Mouse (Mus musculus): ENCODE measurements around the gene Upk3bl. TPM values are rescaled to one million over a fixed set of nuclear protein-coding genes. Genes with fewer than 3 reads are reported as not detected.
"Not testable (repeated sequence)": the region's sequence is repeated elsewhere in the genome, so short reads cannot be mapped to it uniquely, and the experiment has no call there.

Upk3bl gene
- polyA plus RNA-seq, 1 experiment from 2014 or later, result 1.8 TPM

GRCm38 (mm10) chr5:136034868-136035267 lies 19.4 kb upstream of the Upk3bl start:
- H3K4me3 ChIP-seq, result no peak overlapping the region
- DNase-seq (ENCODE audit: low spot score), result no peak
- H3K4me1 ChIP-seq (replicated peaks), result peaks cover 3% of the 10 kb centered on the region
- no peaks in the 10 kb centered on the region for H3K27me3 ChIP-seq (ENCODE audit: insufficient read depth, poor library complexity, severe bottlenecking)
- no peaks in the 10 kb centered on the region for H3K9me3 ChIP-seq
- WGBS, result 87% methylated on average over 4 of the region's 4 CpGs
- no peak overlapping the region for H3K27ac ChIP-seq
- peaks cover 32% of the 10 kb centered on the region for H3K36me3 ChIP-seq

GRCm38 (mm10) chr5:136035285-136035684 lies 19.0 kb upstream of the Upk3bl start:
- WGBS, result 89% methylated on average over 1 of the region's 1 CpGs
- no peaks in the 10 kb centered on the region for H3K9me3 ChIP-seq
- H3K27ac ChIP-seq, result no peak overlapping the region
- no peak for DNase-seq (ENCODE audit: low spot score)
- H3K27me3 ChIP-seq (ENCODE audit: insufficient read depth, poor library complexity, severe bottlenecking), result no peaks in the 10 kb centered on the region
- H3K4me3 ChIP-seq, result no peak overlapping the region
- H3K36me3 ChIP-seq, result peaks cover 28% of the 10 kb centered on the region
- peaks cover 7% of the 10 kb centered on the region for H3K4me1 ChIP-seq (replicated peaks)

DNA sequence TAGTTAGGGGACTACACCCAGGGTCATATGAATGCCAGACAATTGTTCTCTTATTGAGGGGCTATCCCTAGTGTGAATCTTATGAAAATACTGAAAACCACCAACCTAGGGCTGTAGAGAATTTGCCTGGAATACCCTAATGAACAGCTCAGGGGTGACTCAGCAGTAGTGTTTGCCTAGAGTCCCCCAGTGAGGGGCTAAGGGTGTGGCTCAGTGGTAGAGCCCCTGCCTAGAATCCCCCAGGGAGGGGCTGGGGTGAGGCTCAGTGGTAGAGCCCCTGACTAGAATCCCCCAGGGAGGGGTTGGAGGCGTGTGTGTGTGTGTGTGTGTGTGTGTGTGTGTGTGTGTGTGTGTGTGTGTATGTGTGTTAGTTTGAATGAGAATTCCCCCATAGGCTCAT lies 17.6 kb upstream of the Upk3bl start:
- Histone ChIP-seq H3K4me1 (replicated peaks) (peaks cover 14% of the 10 kb centered on the region), H3K27me3 (ENCODE audit: insufficient read depth, poor library complexity, severe bottlenecking) (no peaks in the 10 kb centered on the region), H3K27ac (no peak overlapping the region), H3K36me3 (peaks cover 14% of the 10 kb centered on the region), H3K4me3 (no peak overlapping the region), H3K9me3 (no peaks in the 10 kb centered on the region)
- WGBS, result 100% methylated on average over 1 of the region's 1 CpGs
- DNase-seq (ENCODE audit: low spot score), result no peak

DNA sequence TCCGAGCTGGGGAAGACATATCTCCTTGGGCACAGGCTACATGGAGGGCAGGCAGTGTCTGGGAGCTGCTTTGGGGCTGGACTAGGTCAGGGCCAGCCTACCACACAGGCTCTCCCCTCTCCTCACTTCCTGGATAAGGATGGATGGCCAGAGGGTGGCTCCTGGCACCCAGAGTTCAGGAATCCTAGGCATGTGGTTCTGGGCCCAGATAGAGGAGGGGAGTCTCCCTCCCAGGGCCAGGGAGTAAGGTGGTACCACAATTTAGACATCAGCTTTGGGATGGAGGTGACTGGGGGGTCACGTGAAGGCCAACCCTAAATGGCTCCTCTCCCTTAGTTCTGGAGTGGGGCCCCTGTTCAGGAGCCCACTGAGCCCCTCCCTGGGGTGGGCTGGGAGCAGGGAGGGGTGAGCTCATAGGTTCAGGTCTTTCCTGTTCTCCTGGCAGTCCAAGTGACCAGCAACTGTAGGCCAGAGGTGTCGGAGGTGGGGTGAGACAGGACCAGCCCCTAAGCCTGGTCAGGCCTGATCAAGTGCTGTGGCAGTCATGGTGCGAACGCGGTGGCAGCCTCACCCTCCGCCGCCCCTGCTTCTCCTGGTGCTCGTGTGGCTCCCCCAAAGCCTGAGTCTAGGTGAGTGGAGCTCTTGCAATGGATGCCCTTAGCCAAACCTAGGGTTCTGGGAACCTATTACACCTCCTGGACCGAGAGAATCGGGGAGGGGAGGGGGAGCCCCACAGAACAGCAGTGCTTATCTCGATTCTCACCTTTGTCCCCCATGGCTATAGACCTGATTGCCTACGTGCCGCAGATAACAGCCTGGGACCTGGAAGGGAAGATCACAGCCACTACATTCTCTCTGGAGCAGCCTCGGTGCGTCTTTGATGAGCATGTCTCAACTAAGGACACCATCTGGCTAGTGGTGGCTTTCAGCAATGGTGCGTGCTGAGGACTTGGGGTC lies 15.8 kb upstream of the Upk3bl start, which contains the start of gene Upk3b:
TSS of gene Upk3b (plus strand) at position 239 of the 957 bp plus-strand sequence.
- no peaks in the 10 kb centered on the region for H3K36me3 ChIP-seq
- H3K9me3 ChIP-seq, result no peaks in the 10 kb centered on the region
- no peak for DNase-seq (ENCODE audit: low spot score)
- H3K4me1 ChIP-seq (replicated peaks), result peaks cover 14% of the 10 kb centered on the region
- 83% methylated on average over 17 of the region's 17 CpGs for WGBS
- no peak within 1 kb of the TSS for H3K4me3 ChIP-seq
- no peak within 1 kb of the TSS for H3K27ac ChIP-seq
- no peaks in the 10 kb centered on the region for H3K27me3 ChIP-seq (ENCODE audit: insufficient read depth, poor library complexity, severe bottlenecking)

- Histone ChIP-seq H3K27me3 (ENCODE audit: insufficient read depth, poor library complexity, severe bottlenecking) (no peaks in the 10 kb centered on the region), H3K36me3 (no peaks in the 10 kb centered on the region), H3K27ac (no peak overlapping the region), H3K4me3 (peak overlapping the region; percentile 20; the same call in 1 of the 2 replicates), H3K9me3 (no peaks in the 10 kb centered on the region), H3K4me1 (replicated peaks) (peaks cover 18% of the 10 kb centered on the region)
- 48% methylated on average over 5 of the region's 5 CpGs for WGBS
- peak; percentile 19 for DNase-seq (ENCODE audit: low spot score)
Observed at GRCm38 (mm10) chr5:136040210-136040609, 14.1 kb upstream of the Upk3bl start.

- H3K4me3 ChIP-seq, result no peak overlapping the region
- no peaks in the 10 kb centered on the region for H3K36me3 ChIP-seq
- peaks cover 27% of the 10 kb centered on the region for H3K4me1 ChIP-seq (replicated peaks)
- no peak overlapping the region for H3K27ac ChIP-seq
- DNase-seq (ENCODE audit: low spot score), result no peak
- 42% methylated on average over 2 of the region's 2 CpGs for WGBS
- no peaks in the 10 kb centered on the region for H3K9me3 ChIP-seq
- H3K27me3 ChIP-seq (ENCODE audit: insufficient read depth, poor library complexity, severe bottlenecking), result no peaks in the 10 kb centered on the region
Observed at GRCm38 (mm10) chr5:136041260-136041659, 13.0 kb upstream of the Upk3bl start.

GRCm38 (mm10) chr5:136041666-136042065 lies 12.6 kb upstream of the Upk3bl start:
- 93% methylated on average over 8 of the region's 8 CpGs for WGBS
- Histone ChIP-seq H3K4me1 (replicated peaks) (peaks cover 31% of the 10 kb centered on the region), H3K27me3 (ENCODE audit: insufficient read depth, poor library complexity, severe bottlenecking) (no peaks in the 10 kb centered on the region), H3K9me3 (no peaks in the 10 kb centered on the region), H3K27ac (no peak overlapping the region), H3K36me3 (no peaks in the 10 kb centered on the region), H3K4me3 (no peak overlapping the region)
- DNase-seq (ENCODE audit: low spot score), result no peak

DNA sequence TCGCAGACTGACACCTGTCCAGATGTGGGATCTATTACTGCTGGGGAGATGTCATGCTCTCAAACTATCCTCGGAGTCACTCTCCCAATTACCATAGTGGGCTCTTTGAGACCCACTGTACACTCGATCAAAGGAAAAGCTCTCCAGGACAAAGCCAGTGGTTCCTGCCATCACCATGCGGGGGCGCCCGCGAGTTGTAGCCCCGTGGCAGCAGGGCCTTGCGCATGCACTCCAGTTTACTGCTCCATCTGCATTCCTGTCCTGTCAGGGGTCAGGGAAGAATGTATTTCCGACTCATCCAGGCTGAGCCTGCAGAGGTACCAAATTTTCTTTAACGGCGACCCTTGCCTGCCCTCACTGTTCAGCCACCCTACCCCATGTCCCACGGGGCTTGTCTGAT lies 9.4 kb upstream of the Upk3bl start:
- Histone ChIP-seq H3K4me1 (replicated peaks) (peaks cover 29% of the 10 kb centered on the region), H3K27me3 (ENCODE audit: insufficient read depth, poor library complexity, severe bottlenecking) (no peaks in the 10 kb centered on the region), H3K9me3 (no peaks in the 10 kb centered on the region), H3K4me3 (no peak overlapping the region), H3K27ac (no peak overlapping the region), H3K36me3 (no peaks in the 10 kb centered on the region)
- 71% methylated on average over 13 of the region's 13 CpGs for WGBS
- DNase-seq (ENCODE audit: low spot score), result no peak

DNA sequence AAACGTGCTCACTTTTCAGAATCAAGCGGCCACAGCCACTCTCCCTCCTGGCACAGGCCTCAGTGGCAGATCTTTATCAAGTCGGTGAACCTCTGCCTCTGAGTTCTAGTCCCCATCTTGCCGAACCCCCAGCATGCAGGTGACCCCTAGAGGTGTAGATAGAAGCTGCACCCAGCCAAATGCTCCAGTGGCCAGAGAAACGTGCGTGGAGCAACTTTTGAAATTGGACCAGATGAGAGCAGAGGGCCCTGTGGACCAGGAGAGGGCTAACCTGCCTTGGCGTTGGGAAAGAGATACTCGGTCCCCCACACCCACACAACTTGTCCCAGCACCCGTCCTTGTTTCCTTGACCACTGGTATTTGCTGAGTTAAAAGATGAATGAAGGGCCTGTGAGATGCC lies 8.9 kb upstream of the Upk3bl start:
- Histone ChIP-seq H3K4me3 (no peak overlapping the region), H3K4me1 (replicated peaks) (peaks cover 26% of the 10 kb centered on the region; the same call in 1 of the 2 replicates), H3K36me3 (no peaks in the 10 kb centered on the region), H3K27ac (no peak overlapping the region), H3K9me3 (no peaks in the 10 kb centered on the region), H3K27me3 (ENCODE audit: insufficient read depth, poor library complexity, severe bottlenecking) (no peaks in the 10 kb centered on the region)
- 46% methylated on average over 9 of the region's 9 CpGs for WGBS
- peak; percentile 17 for DNase-seq (ENCODE audit: low spot score)

DNA sequence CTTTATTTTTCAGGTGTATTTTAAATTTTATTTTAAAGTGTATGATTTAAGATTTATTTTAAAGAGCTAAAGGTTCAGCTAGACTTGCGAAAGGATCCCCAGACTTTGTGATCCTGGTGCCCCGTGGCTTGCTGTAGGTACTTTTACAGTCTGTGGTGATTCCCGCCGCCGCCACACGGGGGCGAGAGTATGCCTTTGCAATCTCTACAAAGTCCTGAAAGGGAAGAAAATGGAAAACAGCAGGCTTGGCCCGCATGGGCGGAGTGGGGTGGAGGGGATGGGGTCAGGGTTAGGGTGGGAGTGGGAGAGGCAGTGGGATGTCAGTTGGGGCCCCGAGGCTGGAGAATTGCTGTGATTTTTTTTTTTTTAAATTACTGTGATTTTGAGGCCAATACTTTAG lies 8.3 kb upstream of the Upk3bl start:
- no peak overlapping the region for H3K27ac ChIP-seq
- H3K4me1 ChIP-seq (replicated peaks), result peaks cover 26% of the 10 kb centered on the region
- no peaks in the 10 kb centered on the region for H3K9me3 ChIP-seq
- no peaks in the 10 kb centered on the region for H3K27me3 ChIP-seq (ENCODE audit: insufficient read depth, poor library complexity, severe bottlenecking)
- DNase-seq (ENCODE audit: low spot score), result peak; percentile 90
- 3% methylated on average over 10 of the region's 10 CpGs for WGBS
- no peak overlapping the region for H3K4me3 ChIP-seq
- no peaks in the 10 kb centered on the region for H3K36me3 ChIP-seq

- H3K27ac ChIP-seq; H3K27me3 ChIP-seq (ENCODE audit: insufficient read depth, poor library complexity, severe bottlenecking); H3K9me3 ChIP-seq; H3K4me3 ChIP-seq; DNase-seq (ENCODE audit: low spot score); H3K36me3 ChIP-seq: not testable (repeated sequence)
- peaks cover 40% of the 10 kb centered on the region for H3K4me1 ChIP-seq (replicated peaks)
Observed at GRCm38 (mm10) chr5:136048541-136048940, 5.8 kb upstream of the Upk3bl start.

DNA sequence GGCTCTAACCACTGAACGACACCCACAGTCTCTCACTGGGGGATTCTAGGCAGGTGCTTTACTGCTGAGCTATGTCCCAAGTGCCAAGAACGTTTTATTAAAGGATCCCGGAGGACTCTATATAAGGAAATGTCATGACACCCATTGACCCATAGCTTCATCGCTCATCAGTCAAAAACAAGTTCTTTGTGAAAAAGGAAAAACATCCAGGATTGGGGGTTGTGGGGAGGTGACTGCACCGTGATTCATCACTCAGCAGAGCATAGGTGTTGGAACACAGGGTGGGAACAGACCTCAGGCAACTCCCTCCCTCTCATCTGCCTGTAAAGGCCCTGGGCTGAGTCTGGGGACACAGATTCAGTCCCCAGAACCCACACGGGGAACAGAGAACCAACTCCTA lies 4.4 kb upstream of the Upk3bl start:
- Histone ChIP-seq H3K27ac (peak overlapping the region; percentile 36; the same call in 1 of the 2 replicates), H3K4me1 (replicated peaks) (peaks cover 39% of the 10 kb centered on the region), H3K4me3 (no peak overlapping the region), H3K27me3 (ENCODE audit: insufficient read depth, poor library complexity, severe bottlenecking) (no peaks in the 10 kb centered on the region), H3K36me3 (no peaks in the 10 kb centered on the region), H3K9me3 (no peaks in the 10 kb centered on the region)
- no peak for DNase-seq (ENCODE audit: low spot score)
- 74% methylated on average over 6 of the region's 6 CpGs for WGBS

DNA sequence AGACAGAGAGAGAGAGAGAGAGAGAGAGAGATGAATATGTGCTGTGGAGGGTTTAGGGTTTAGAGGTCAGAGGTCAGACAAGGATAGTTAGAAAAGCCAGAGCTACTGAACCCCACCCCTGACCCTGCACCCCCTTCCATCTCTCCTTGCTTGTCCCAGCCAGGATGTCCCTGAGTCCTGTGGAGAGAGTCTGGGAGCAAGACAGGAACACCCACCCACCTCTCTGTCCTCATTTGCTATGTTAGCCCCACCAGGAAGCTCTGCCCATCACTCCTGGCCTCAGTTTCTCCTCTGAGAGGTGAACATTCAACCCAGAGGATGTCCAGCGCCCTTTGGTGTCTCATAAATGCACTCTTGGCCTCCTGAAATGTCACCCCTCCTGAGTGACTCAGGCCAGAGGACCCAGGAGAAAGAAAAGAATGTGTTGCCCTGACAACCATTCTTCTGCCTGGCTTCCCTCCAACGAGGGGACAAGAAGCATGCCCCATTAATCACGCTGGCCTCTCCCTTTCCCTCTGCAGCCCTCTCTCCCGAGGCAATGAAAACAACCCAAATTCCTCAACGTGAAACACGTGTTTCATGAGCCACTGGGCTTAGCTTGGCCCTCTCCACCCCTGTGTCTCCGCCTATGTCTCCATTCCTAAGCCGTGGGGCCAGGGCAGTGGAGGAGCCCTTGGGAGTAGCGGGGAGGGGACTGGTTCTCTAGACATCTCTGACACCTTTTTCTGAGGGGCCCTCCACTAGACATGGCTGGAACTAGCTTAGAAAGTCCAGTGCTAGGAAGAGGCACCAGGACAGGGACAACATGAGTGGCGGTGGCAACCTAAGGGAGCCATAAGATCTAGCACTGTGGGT lies 2.8 kb upstream of the Upk3bl start:
- no peaks in the 10 kb centered on the region for H3K27me3 ChIP-seq (ENCODE audit: insufficient read depth, poor library complexity, severe bottlenecking)
- H3K9me3 ChIP-seq, result no peaks in the 10 kb centered on the region
- peak overlapping the region; percentile 23 for H3K4me3 ChIP-seq
- peak overlapping the region; percentile 88 for H3K27ac ChIP-seq
- no peaks in the 10 kb centered on the region for H3K36me3 ChIP-seq
- peak; percentile 83 for DNase-seq (ENCODE audit: low spot score)
- peaks cover 25% of the 10 kb centered on the region for H3K4me1 ChIP-seq (replicated peaks)
- 10% methylated on average over 10 of the region's 10 CpGs for WGBS

Measured in hindbrain, embryonic 10.5 days (tissue).